In genomic region chr1:171065768-171066167, GRCm38 (mm10) we compare ENCODE assay signal across 8 mouse cellular contexts. TPM values are rescaled to one million over a fixed set of nuclear protein-coding genes. Genes with fewer than 3 reads are reported as not detected.
A peak's percentile ranks its signal among the peaks of the same experiment; 100 is the strongest.
DNase-seq lines count a peak whose midpoint lies in the region; ATAC-seq and TF ChIP-seq lines count a peak whose summit lies in the region.
"Not testable (repeated sequence)": the region's sequence is repeated elsewhere in the genome, so short reads cannot be mapped to it uniquely, and the experiment has no call there.
"Had no signal": no experiment of that assay in that cellular context is flagged by ENCODE, and none has a peak within 500 bp of the region (broad histone marks: within the 10 kb centered on the region; RNA-seq: fewer than 3 reads in every experiment).

No protein-coding gene starts in this region.

- H3K9ac ChIP-seq in liver, embryonic 11.5 days (ENCODE audit: low read depth, low read length), result not testable (repeated sequence)

- not testable (repeated sequence) for H3K4me1 ChIP-seq in cerebellum, adult 2 months (ENCODE audit: control insufficient read depth, insufficient read depth, low read length); liver, embryonic 11.5 days (replicated peaks; ENCODE audit: control insufficient read depth, insufficient read depth, low read length)

- peak; percentile 13 for ATAC-seq in liver, embryonic 11.5 days (replicated peaks; ENCODE audit: low FRiP score)

- not testable (repeated sequence) for H3K36me3 ChIP-seq in liver, embryonic 11.5 days (ENCODE audit: control insufficient read depth, insufficient read depth, low read length)

- not testable (repeated sequence) for H3K9me3 ChIP-seq in liver, embryonic 11.5 days (ENCODE audit: control insufficient read depth, low read length)

- not testable (repeated sequence) for H3K27ac ChIP-seq in cerebellum, adult 2 months (ENCODE audit: insufficient read depth, low read length); liver, embryonic 11.5 days (ENCODE audit: low read depth, low read length)

- WGBS in cerebellum, adult 2 months, result 5% methylated on average over 32 of the region's 45 CpGs
- 4% methylated on average over 26 of the region's 45 CpGs for WGBS in liver, embryonic 11.5 days

- TF ChIP-seq POLR2A in cerebellum, adult 2 months (IDR thresholded peaks at IDR 0.05; ENCODE audit: borderline replicate concordance, insufficient read depth, low read length), result not testable (repeated sequence)

- H3K27me3 ChIP-seq in cerebellum, adult 2 months (ENCODE audit: control insufficient read depth, insufficient read depth, low read length), result not testable (repeated sequence)
- peaks cover 25% of the 10 kb centered on the region for H3K27me3 ChIP-seq in liver, embryonic 11.5 days (replicated peaks; ENCODE audit: control insufficient read depth, insufficient read depth, low read length)

- peak overlapping the region; percentile 62 for H3K4me2 ChIP-seq in liver, embryonic 11.5 days

- not testable (repeated sequence) for TF ChIP-seq CTCF in cerebellum, adult 2 months (IDR thresholded peaks at IDR 0.05; ENCODE audit: borderline replicate concordance, insufficient read depth, low read depth, low read length)

- not testable (repeated sequence) for H3K4me3 ChIP-seq in cerebellum, adult 2 months (replicated peaks; ENCODE audit: insufficient read depth, low read depth, low read length)
- H3K4me3 ChIP-seq in liver, embryonic 11.5 days (ENCODE audit: low read depth, low read length), result peak overlapping the region; percentile 42

- DNase-seq in cerebellum, adult 2 months, result peak; percentile 25 to 34
- DNase-seq in frontal cortex, adult 2 months (ENCODE audit: extremely low spot score in 1 of 2, low spot score in 1 of 2), result peak; percentile 34 to 46
- peak; percentile 57 for DNase-seq in heart, postnatal 4 days
- peak; percentile 47 for DNase-seq in kidney, postnatal 14 days
- DNase-seq in liver, embryonic 11.5 days (ENCODE audit: low spot score), result not testable (repeated sequence)
- peak; percentile 50 to 52 for DNase-seq in natural killer cell, adult 2 months (ENCODE audit: low spot score in 2 of 2)
- peak; percentile 63 to 87 for DNase-seq in spleen, postnatal 4 days (ENCODE audit: low spot score in 2 of 2)

RNA-seq across cellular contexts. Expression of gene Fcgr3, which starts 1.0 kb away (rescaled TPM):
- 5.2 and 6.0 TPM in 2 replicates for polyA plus RNA-seq in cerebellum, adult 2 months (2012; rRNA removed)
- 14.6 and 21.5 TPM in 2 replicates for polyA plus RNA-seq in frontal cortex, adult 2 months (2012; rRNA removed)
- total RNA-seq in heart, postnatal 4 days (2021), result 1 to 10 TPM; 4.2 to 4.6 TPM
- polyA plus RNA-seq in liver, embryonic 11.5 days (2014; fragmentation: Nextera tagmentation; extraction: Ambion mirVana), result 28.7 and 29.8 TPM in 2 replicates

RNA-seq across cellular contexts. Expression of gene Fcgr4, which starts 47.0 kb away (rescaled TPM):
- 0.18 and 0.22 TPM in 2 replicates for polyA plus RNA-seq in cerebellum, adult 2 months (2012; rRNA removed)
- polyA plus RNA-seq in frontal cortex, adult 2 months (2012; rRNA removed), result 0.23 and 0.64 TPM in 2 replicates
- under 1 TPM; 0.36 to 0.56 TPM for total RNA-seq in heart, postnatal 4 days (2021)
- polyA plus RNA-seq in liver, embryonic 11.5 days (2014; fragmentation: Nextera tagmentation; extraction: Ambion mirVana), result 1.5 and 2.4 TPM in 2 replicates
- total RNA-seq: gastrocnemius, postnatal 36 days had no signal

RNA-seq across cellular contexts. Expression of gene Cfap126, which starts 48.0 kb away (rescaled TPM):
- 5.6 and 8.0 TPM in 2 replicates for polyA plus RNA-seq in cerebellum, adult 2 months (2012; rRNA removed)
- 1.4 and 3.8 TPM in 2 replicates for polyA plus RNA-seq in frontal cortex, adult 2 months (2012; rRNA removed)
- 1 to 10 TPM in 1 of 2 experiments, under 1 TPM in 1; 0.64 to 1.5 TPM for total RNA-seq in heart, postnatal 4 days (2021)
- polyA plus RNA-seq in liver, embryonic 11.5 days (2014; fragmentation: Nextera tagmentation; extraction: Ambion mirVana), result 1.4 and 2.2 TPM in 2 replicates
